Mouse (Mus musculus) intestine, embryonic 15.5 days (tissue): ENCODE measurements around the gene Dkc1. TPM values are rescaled to one million over a fixed set of nuclear protein-coding genes. Genes with fewer than 3 reads are reported as not detected.
A peak's percentile ranks its signal among the peaks of the same experiment; 100 is the strongest.

ENCODE experiments used
- ATAC-seq: fragments of 200-750 bp; cut with Nextera tagmentation; 2 replicates; pipeline ENCODE4 v1.8.0; 2017; ENCODE audit warnings: moderate TSS enrichment, moderate library complexity
- H3K27ac ChIP-seq: fragments of 300-500 bp; sonication (generic); 2 replicates; pipeline ENCODE4 v1.5.1; 2015; ENCODE audit warnings: mild to moderate bottlenecking, inconsistent platforms
- H3K27me3 ChIP-seq: fragments of 300-500 bp; sonication (generic); replicated peaks from 2 replicates; pipeline ENCODE4 v1.6.1; 2015; ENCODE audit warnings: inconsistent platforms
- H3K36me3 ChIP-seq: fragments of 300-500 bp; sonication (generic); 2 replicates; pipeline ENCODE4 v1.6.1; 2015; ENCODE audit warnings: inconsistent platforms
- H3K4me1 ChIP-seq: fragments of 300-500 bp; sonication (generic); replicated peaks from 2 replicates; pipeline ENCODE4 v1.6.1; 2015; ENCODE audit warnings: inconsistent platforms
- H3K4me2 ChIP-seq: fragments of 300-500 bp; sonication (generic); replicated peaks from 2 replicates; pipeline ENCODE4 v1.6.1; 2015; ENCODE audit warnings: mild to moderate bottlenecking, inconsistent platforms
- H3K4me3 ChIP-seq: fragments of 300-500 bp; sonication (generic); replicated peaks from 2 replicates; pipeline ENCODE4 v1.5.1; 2015; ENCODE audit warnings: inconsistent platforms
- H3K9ac ChIP-seq: fragments of 300-500 bp; sonication (generic); 2 replicates; pipeline ENCODE4 v1.6.1; 2015; ENCODE audit warnings: inconsistent platforms
- H3K9me3 ChIP-seq: fragments of 300-500 bp; sonication (generic); 2 replicates; pipeline ENCODE4 v1.6.1; 2016; ENCODE audit warnings: inconsistent platforms
- WGBS: fragments of 180-500 bp; shearing (Covaris S2); methylation state at CpG from one replicate; pipeline ENCODE4 v1.1.7; 2015; 5-methylcytosine and 5-hydroxymethylcytosine counted together
- polyA plus RNA-seq: library from polyadenylated mRNA; unstranded; fragments of >200 nt; fragmentation: Nextera tagmentation; extraction: Ambion mirVana; gene quantifications from 2 replicates; pipeline ENCODE4 v1.2.1, GENCODE M21; 2015

Gene Dkc1
- polyA plus RNA-seq, 1 experiment from 2014 or later = 134 TPM

DNA sequence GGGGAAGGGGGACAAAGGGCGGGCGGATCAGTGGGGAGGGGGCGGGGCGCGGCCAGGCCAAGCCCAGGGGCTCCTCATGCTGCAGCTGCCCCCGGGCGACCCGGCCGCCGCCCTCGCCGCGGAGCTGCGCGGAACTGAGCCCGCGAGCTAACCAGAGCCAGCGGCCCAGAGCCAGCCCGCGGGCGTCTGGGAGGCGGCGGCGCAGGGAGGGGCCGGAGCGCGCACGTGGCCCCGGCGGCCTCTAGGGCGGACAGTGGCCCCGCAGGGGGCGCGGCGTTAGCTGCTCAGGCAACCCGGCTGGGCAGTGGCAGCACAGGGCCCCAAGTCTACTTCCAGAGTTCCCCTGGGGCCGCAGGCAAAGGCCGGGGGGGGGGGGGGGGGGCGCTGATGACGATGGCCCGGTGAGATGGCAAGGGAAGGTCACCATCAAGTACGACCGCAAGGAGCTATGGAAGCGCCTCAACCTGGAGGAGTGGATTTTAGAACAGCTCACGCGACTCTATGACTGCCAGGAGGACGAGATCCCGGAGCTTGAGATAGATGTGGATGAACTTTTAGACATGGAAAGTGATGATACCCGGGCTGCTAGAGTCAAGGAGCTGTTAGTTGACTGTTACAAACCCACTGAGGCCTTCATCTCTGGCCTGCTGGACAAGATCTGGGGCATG is 60.1 kb downstream of the Dkc1 start:
- 18% methylated on average over 34 of the region's 49 CpGs for WGBS
- peak overlapping the region; percentile 61 for H3K4me2 ChIP-seq
- no peaks in the 10 kb centered on the region for H3K27me3 ChIP-seq
- H3K9ac ChIP-seq = no peak overlapping the region; the same call in 1 of the 2 replicates
- H3K27ac ChIP-seq = no peak overlapping the region
- peak overlapping the region; percentile 36 for H3K4me3 ChIP-seq
- H3K36me3 ChIP-seq = no peaks in the 10 kb centered on the region
- peak; percentile 96 for ATAC-seq
- H3K9me3 ChIP-seq = no peaks in the 10 kb centered on the region
- no peaks in the 10 kb centered on the region for H3K4me1 ChIP-seq

Other genes starting within 250 kb of the Dkc1 start
- 1.9 and 2.7 TPM in 2 replicates for gene Gab3, start 10.4 kb upstream of the Dkc1 start, polyA plus RNA-seq
- gene Mpp1, start 35.2 kb downstream of the Dkc1 start, polyA plus RNA-seq = 97.2 and 104 TPM in 2 replicates
- not detected in 2 replicates for gene Smim9, start 67.9 kb downstream of the Dkc1 start, polyA plus RNA-seq